Mouse (Mus musculus) left cerebral cortex, adult 6 months (tissue): ENCODE measurements around the gene Gm35134. TPM values are rescaled to one million over a fixed set of nuclear protein-coding genes. Genes with fewer than 3 reads are reported as not detected.

Experiments used
- long read RNA-seq, 2 experiments: library from polyadenylated mRNA; unstranded; transcript quantifications; one replicate each; pipeline ENCODE4 v2.0.0; 2019 to 2020
- polyA plus RNA-seq: library from polyadenylated mRNA; unstranded; fragments of <200 nt; fragmentation: Nextera tagmentation; gene quantifications from 2 replicates; pipeline ENCODE4 v1.2.3, GENCODE M21; 2021

Gm35134 gene
- polyA plus RNA-seq, result not detected in 2 replicates
- long read RNA-seq, experiment 1, result 0 reads
- long read RNA-seq, experiment 2, result 0 reads

GRCm38 (mm10) chrY:19112707-19113106, at the start of gene Gm35134:
Gene Gm35134, plus strand, starts transcription at chrY:19113007.

